Mouse (Mus musculus): ENCODE data around the gene Rtn1.
"Not testable (repeated sequence)": the region's sequence is repeated elsewhere in the genome, so short reads cannot be mapped to it uniquely, and the experiment has no call there.

The Rtn1 gene

GRCm38 (mm10) chr12:72324210-72324871 lies 84.5 kb downstream of the Rtn1 start:
- in situ Hi-C loops (cut with MboI, MseI) = loop anchor here in 1 of 2 experiments (10.0 kb wide), 1 partner anchor 1850 kb away; no protein-coding TSS in a partner anchor

- in situ Hi-C loops (cut with MboI, MseI) = loop anchor here in 1 of 2 experiments (10.0 kb wide), 1 partner anchor 1851 kb away; no protein-coding TSS in a partner anchor
These were observed 85.1 kb downstream of the Rtn1 start for GRCm38 (mm10) chr12:72323778-72324177.

- in situ Hi-C loops (cut with MboI, MseI) = no loop called here
These were observed 93.0 kb downstream of the Rtn1 start for GRCm38 (mm10) chr12:72315732-72316465.

GRCm38 (mm10) chr12:72310818-72311217 lies 98.0 kb downstream of the Rtn1 start:
- in situ Hi-C loops (cut with MboI, MseI) = no loop called here

GRCm38 (mm10) chr12:72308506-72308905 lies 100.3 kb downstream of the Rtn1 start:
- in situ Hi-C loops (cut with MboI, MseI) = loop anchor here in 1 of 2 experiments (10.0 kb wide), 1 partner anchor 1484 kb away; the partner anchor contains the start of gene Frmd6

DNA sequence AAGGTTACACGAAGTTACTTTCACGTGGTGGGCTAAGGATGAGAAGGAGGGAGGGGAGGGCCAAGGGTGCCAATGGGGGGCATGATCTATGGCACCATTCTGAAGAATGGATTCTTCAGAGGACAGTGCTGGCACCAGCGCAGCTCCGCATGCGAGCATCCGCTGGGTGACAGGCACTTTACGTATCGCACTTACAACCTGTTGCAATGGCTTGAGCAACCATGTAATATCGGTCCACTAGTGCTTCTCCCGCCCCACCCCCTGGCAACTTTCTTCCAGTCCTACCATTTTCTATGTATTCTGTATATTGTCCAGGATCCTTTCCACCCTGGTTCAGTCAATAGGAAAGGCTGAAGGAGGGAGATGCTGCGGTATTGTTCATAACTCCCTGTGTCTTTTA lies 102.6 kb downstream of the Rtn1 start:
- in situ Hi-C loops (cut with MboI, MseI) = loop anchor here in 1 of 2 experiments (10.0 kb wide), 1 partner anchor 1481 kb away; the partner anchor contains the start of gene Frmd6

- in situ Hi-C loops (cut with MboI, MseI) = loop anchor here in 1 of 2 experiments (10.0 kb wide), 1 partner anchor 1481 kb away; the partner anchor contains the start of gene Frmd6
These were observed 103.4 kb downstream of the Rtn1 start for GRCm38 (mm10) chr12:72305421-72305820.

GRCm38 (mm10) chr12:72304985-72305384 lies 103.9 kb downstream of the Rtn1 start:
- in situ Hi-C loops (cut with MboI, MseI) = loop anchor here in 1 of 2 experiments (5.0 to 10.0 kb wide), 2 partner anchors 63 to 1480 kb away; partner anchors contain the start of gene Frmd6

- in situ Hi-C loops (cut with MboI, MseI) = loop anchor here in 1 of 2 experiments (5.0 to 10.0 kb wide), 2 partner anchors 62 to 1480 kb away; partner anchors contain the start of gene Frmd6
These were observed 104.5 kb downstream of the Rtn1 start for GRCm38 (mm10) chr12:72304347-72304688.

- in situ Hi-C loops (cut with MboI, MseI) = loop anchor here in 1 of 2 experiments (5.0 to 10.0 kb wide), 2 partner anchors 61 to 1479 kb away; partner anchors contain the start of gene Frmd6
These were observed 105.1 kb downstream of the Rtn1 start for GRCm38 (mm10) chr12:72303624-72304346.

GRCm38 (mm10) chr12:72301431-72301830 lies 107.4 kb downstream of the Rtn1 start:
- in situ Hi-C loops (cut with MboI, MseI) = loop anchor here in 1 of 2 experiments (5.0 to 10.0 kb wide), 2 partner anchors 59 to 1477 kb away; partner anchors contain the start of gene Frmd6

DNA sequence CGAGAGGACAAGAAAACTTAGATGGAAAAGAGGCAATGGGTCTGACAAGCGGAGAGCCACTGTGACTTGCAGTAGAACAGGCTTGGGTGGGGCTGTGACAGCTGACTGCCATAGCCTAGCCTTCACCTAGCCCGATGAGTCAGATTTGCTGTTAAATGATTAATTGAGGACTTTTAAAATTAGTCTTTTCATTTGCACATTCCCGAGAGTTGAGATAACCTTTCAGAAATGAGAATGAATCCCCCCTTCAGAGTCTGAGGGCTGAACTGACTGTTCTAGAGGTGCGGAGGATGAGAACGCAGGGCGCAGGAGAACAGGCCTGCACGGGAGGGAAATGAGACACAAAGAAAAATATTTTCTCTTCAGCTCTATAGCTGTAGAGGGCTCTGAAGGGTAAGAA lies 107.9 kb downstream of the Rtn1 start:
- in situ Hi-C loops (cut with MboI, MseI) = loop anchor here in 1 of 2 experiments (5.0 to 10.0 kb wide), 2 partner anchors 59 to 1476 kb away; partner anchors contain the start of gene Frmd6

DNA sequence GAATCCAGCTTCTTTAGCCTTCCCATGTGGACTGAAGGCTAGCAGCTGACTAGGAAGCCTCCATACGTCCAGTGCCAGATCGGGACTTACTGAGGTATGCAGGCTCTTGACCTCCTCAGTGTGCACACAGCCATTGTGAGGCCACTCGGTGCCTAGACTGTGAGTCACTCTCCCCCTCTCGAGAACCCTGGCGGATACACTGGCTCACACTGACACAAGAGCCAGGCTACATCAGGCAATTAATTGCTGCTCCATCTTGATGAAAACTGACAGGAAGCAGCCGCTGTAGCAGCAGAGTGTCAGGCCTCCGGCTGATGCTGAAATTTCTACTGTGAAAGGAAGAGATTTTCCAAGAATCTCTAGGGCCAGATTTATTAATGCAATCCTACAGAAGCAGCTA lies 110.6 kb downstream of the Rtn1 start:
- in situ Hi-C loops (cut with MboI, MseI) = no loop called here

DNA sequence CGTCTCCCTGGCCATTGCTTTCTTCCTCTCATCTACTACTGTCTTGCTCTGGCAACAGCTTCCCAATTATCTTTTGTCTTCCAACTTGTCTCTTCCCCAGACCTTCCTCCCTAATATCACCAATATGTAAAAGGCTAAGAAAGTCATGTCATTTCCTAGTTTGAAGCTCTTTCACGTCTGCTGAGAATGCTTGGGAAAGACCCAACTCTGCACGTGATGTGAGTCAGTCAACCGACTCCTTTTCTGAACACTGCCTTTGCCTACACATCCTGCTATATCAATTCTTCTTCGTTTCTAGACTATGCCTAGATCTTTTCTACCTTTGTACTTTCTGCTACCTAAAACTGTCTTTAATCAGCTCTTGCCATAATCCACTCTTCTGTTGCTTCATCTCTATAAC lies 112.3 kb downstream of the Rtn1 start:
- in situ Hi-C loops (cut with MboI, MseI) = no loop called here

- in situ Hi-C loops (cut with MboI, MseI) = not testable (repeated sequence)
These were observed 115.7 kb downstream of the Rtn1 start for GRCm38 (mm10) chr12:72293185-72293584.

DNA sequence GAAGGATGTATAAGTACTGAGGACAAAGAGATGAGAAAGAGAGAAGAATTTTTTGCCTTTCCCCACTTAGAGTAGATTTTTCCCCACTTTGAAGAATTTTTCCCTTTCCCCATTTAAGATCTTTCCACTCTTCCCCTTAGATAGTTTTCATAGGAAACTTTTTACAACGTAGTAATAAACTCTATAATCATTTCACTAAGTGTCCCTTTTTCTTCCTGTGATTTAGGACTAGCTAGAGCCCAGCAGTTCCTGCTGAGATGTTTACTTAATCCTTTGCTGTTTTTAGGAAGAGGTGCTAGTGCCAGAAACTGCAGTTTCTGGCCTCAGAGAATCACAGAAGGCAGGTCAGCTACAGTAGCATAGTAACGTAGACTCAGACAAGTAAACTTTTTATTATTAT lies 116.3 kb downstream of the Rtn1 start:
- in situ Hi-C loops (cut with MboI, MseI) = no loop called here

GRCm38 (mm10) chr12:72291266-72291665 lies 117.6 kb downstream of the Rtn1 start:
- in situ Hi-C loops (cut with MboI, MseI) = no loop called here

GRCm38 (mm10) chr12:72288215-72288614 lies 120.6 kb downstream of the Rtn1 start:
- in situ Hi-C loops (cut with MboI, MseI) = no loop called here

GRCm38 (mm10) chr12:72287332-72288004 lies 121.4 kb downstream of the Rtn1 start:
- in situ Hi-C loops (cut with MboI, MseI) = no loop called here

- in situ Hi-C loops (cut with MboI, MseI) = no loop called here
These were observed 123.2 kb downstream of the Rtn1 start for GRCm38 (mm10) chr12:72285366-72286345.
